Mouse (Mus musculus): Measurements from ENCODE around the gene Gal3st2. TPM values are rescaled to one million over a fixed set of nuclear protein-coding genes. Genes with fewer than 3 reads are reported as not detected.
"Not testable (repeated sequence)": the region's sequence is repeated elsewhere in the genome, so short reads cannot be mapped to it uniquely, and the experiment has no call there.

Gene Gal3st2
- polyA plus RNA-seq, 1 experiment from 2014 or later = 0.08 TPM

DNA sequence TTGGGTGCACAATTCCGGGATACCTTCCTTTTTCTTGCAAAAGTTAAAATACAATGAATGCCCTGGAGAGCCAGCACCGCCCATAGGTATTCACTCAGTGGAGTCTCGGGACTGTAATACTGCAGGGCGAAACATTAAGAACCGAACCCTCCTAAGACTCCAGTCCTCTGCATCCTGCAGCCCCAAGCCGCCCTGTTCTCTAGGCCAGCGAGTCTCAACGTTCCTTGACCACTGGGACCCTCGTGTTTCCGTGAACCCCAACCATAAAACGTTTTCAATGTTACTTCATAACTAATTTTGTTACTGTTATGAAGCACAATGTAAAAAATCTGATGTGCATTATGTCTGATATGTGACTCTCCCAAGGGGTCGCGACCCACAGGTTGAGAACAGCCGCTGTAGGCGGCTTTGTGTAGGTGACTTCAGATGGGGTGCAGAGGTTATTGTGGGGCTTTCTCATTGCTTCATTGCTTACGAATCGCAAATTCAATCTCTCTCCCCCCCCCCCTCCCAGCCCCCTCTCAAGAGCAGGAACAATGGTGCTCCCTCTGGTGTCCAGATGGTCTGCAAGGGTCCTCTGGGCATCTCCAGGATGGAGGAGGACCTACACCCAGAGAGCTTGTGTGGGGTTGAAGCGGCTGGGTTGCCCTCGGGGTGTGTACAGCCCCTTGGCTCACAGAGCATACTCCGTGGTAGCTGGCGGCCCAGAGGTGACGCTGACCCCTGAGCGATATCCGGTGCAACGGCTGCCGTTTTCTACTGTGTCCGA lies 35.2 kb upstream of the Gal3st2 start:
- 43% methylated on average over 27 of the region's 27 CpGs for WGBS
- peak overlapping the region; percentile 93 for H3K4me2 ChIP-seq (ENCODE audit: low read length)
- peaks cover 11 to 14% of the 10 kb centered on the region in 2 experiments for H3K4me1 ChIP-seq (ENCODE audit: control insufficient read depth in 2 of 2, insufficient read depth in 2 of 2, low read length in 2 of 2)
- peak overlapping the region; percentile 82 for H3K9ac ChIP-seq (ENCODE audit: low read length)
- no peaks in the 10 kb centered on the region for H3K9me3 ChIP-seq (ENCODE audit: control insufficient read depth, low read length)
- peaks cover 15% of the 10 kb centered on the region for H3K36me3 ChIP-seq (ENCODE audit: control insufficient read depth, insufficient read depth, low read length)
- no peak for ATAC-seq (ENCODE audit: insufficient number of reproducible peaks, insufficient read depth, low FRiP score, low read depth)
- H3K27me3 ChIP-seq (ENCODE audit: control insufficient read depth, insufficient read depth, low read length) = no peaks in the 10 kb centered on the region
- peak overlapping the region; percentile 96 to 97 for H3K27ac ChIP-seq (replicated peaks in 1 of 2; ENCODE audit: control insufficient read depth in 1 of 2, insufficient read depth in 1 of 2, low read depth in 2 of 2, low read length in 2 of 2)
- H3K4me3 ChIP-seq (ENCODE audit: control insufficient read depth in 1 of 2, insufficient read depth in 1 of 2, low read depth in 1 of 2, low read length in 2 of 2) = peak overlapping the region; percentile 63 to 81

DNA sequence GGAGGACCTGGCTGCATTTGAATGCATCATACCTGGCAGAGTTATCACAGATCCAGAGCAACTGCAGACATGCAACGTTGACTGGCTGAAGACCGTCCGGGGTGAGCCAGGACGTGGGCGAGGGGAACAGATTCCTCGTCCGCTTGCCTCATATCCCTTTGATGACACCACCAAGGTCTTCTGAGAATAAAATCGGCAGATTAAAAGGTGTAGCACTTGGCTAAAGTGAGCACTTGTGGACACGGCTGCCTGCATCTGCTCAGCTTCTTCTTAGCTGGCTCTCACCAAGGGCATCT lies 34.6 kb upstream of the Gal3st2 start:
- H3K27ac ChIP-seq (replicated peaks in 1 of 2; ENCODE audit: control insufficient read depth in 1 of 2, insufficient read depth in 1 of 2, low read depth in 2 of 2, low read length in 2 of 2) = no peak overlapping the region
- H3K4me2 ChIP-seq (ENCODE audit: low read length) = peak overlapping the region; percentile 93; the same call in 1 of the 2 replicates
- no peak overlapping the region for H3K9ac ChIP-seq (ENCODE audit: low read length)
- peaks cover 10% of the 10 kb centered on the region; the same call in 1 of the 2 replicates for H3K36me3 ChIP-seq (ENCODE audit: control insufficient read depth, insufficient read depth, low read length)
- ATAC-seq (ENCODE audit: insufficient number of reproducible peaks, insufficient read depth, low FRiP score, low read depth) = no peak
- H3K4me1 ChIP-seq (ENCODE audit: control insufficient read depth in 2 of 2, insufficient read depth in 2 of 2, low read length in 2 of 2) = peaks cover 11 to 14% of the 10 kb centered on the region in 2 experiments
- H3K4me3 ChIP-seq (ENCODE audit: control insufficient read depth in 1 of 2, insufficient read depth in 1 of 2, low read depth in 1 of 2, low read length in 2 of 2) = no peak overlapping the region
- H3K9me3 ChIP-seq (ENCODE audit: control insufficient read depth, low read length) = no peaks in the 10 kb centered on the region
- WGBS = 91% methylated on average over 9 of the region's 9 CpGs
- H3K27me3 ChIP-seq (ENCODE audit: control insufficient read depth, insufficient read depth, low read length) = no peaks in the 10 kb centered on the region

DNA sequence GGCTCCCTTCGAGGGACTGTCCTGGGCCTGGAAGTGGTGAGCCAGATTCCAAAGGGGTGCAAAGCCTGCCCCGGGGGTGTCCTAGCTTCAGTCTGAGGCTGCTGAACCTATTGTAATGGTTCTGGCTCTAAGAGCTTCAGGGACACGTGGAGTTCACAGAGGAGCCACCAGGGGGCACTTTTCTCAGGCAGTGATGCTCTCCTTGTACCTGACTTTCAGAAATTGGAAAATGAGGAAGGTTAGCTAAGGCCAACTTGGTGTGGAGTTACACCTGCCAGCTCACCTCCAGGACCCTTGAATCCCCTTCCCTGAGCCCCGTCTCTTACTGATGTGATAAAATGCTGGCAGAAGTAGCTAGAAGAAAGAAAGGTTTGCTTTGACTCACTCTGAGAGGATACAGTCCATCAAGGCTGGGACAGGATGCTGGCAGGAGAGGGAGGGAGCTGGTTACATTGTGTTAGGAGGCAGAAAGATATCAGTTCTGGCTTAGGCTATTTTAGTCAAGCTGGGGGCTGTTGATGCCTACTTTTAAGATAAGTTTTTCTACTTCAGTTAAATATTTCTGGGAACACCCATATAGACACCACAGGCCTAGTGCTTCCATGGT lies 28.2 kb upstream of the Gal3st2 start:
- not testable (repeated sequence) for H3K27ac ChIP-seq (replicated peaks in 1 of 2; ENCODE audit: control insufficient read depth in 1 of 2, insufficient read depth in 1 of 2, low read depth in 2 of 2, low read length in 2 of 2); H3K27me3 ChIP-seq (ENCODE audit: control insufficient read depth, insufficient read depth, low read length); H3K4me3 ChIP-seq (ENCODE audit: control insufficient read depth in 1 of 2, insufficient read depth in 1 of 2, low read depth in 1 of 2, low read length in 2 of 2); H3K4me2 ChIP-seq (ENCODE audit: low read length); H3K4me1 ChIP-seq (ENCODE audit: control insufficient read depth in 2 of 2, insufficient read depth in 2 of 2, low read length in 2 of 2); ATAC-seq (ENCODE audit: insufficient number of reproducible peaks, insufficient read depth, low FRiP score, low read depth); H3K9me3 ChIP-seq (ENCODE audit: control insufficient read depth, low read length); H3K9ac ChIP-seq (ENCODE audit: low read length)
- WGBS = 45% methylated on average over 2 of the region's 4 CpGs
- H3K36me3 ChIP-seq (ENCODE audit: control insufficient read depth, insufficient read depth, low read length) = peaks cover 13% of the 10 kb centered on the region

DNA sequence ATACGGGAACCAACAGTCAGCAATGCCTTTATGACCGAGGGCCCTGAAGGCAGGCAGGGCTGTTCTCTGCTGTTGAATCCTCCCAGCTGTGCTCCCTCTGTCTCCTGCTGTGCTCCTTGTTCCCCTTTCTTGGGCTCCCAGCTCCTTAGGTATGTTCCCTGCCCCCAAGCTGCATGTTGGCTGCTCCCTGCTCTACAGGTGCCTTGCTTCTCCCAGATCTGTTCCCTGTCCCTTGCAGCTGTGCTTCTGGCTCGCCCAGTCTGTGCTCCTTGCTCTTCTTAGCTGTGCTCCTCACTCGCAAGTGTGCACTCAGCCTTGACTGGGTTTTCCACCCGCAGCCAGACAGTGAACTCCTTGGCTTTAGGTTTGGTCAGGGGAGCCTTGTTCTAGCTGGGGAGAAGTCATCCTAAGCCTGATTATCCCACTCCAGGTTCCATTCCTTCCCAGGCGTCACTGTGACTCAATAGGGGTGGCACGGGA lies 26.4 kb upstream of the Gal3st2 start:
- Histone ChIP-seq H3K36me3 (ENCODE audit: control insufficient read depth, insufficient read depth, low read length) (peaks cover 18% of the 10 kb centered on the region), H3K9me3 (ENCODE audit: control insufficient read depth, low read length) (no peaks in the 10 kb centered on the region), H3K4me3 (ENCODE audit: control insufficient read depth in 1 of 2, insufficient read depth in 1 of 2, low read depth in 1 of 2, low read length in 2 of 2) (no peak overlapping the region), H3K27me3 (ENCODE audit: control insufficient read depth, insufficient read depth, low read length) (no peaks in the 10 kb centered on the region), H3K4me1 (ENCODE audit: control insufficient read depth in 2 of 2, insufficient read depth in 2 of 2, low read length in 2 of 2) (peaks cover 0 to 4% of the 10 kb centered on the region in 2 experiments; a peak in 2 of 4 replicates), H3K9ac (ENCODE audit: low read length) (no peak overlapping the region), H3K4me2 (ENCODE audit: low read length) (no peak overlapping the region), H3K27ac (replicated peaks in 1 of 2; ENCODE audit: control insufficient read depth in 1 of 2, insufficient read depth in 1 of 2, low read depth in 2 of 2, low read length in 2 of 2) (no peak overlapping the region)
- no peak for ATAC-seq (ENCODE audit: insufficient number of reproducible peaks, insufficient read depth, low FRiP score, low read depth)
- WGBS = 90% methylated on average over 7 of the region's 7 CpGs

DNA sequence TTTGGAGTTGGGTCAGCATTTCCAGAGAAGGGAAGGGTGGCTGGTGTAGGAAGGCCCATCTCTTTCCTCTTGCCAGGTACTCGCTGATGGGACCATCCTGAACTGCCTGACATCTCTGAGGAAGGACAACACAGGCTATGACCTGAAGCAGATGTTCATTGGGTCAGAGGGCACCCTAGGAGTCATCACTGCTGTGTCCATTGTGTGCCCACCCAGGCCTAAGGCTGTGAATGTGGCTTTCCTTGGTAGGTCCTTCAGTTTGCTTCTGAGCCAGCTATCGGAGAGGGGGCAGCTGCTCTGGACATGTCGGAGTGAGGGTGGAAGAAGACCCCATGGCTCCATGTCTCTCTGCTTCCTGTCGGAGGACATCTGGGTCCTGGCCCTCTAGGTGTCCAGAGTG lies 25.9 kb upstream of the Gal3st2 start:
- Histone ChIP-seq H3K27me3 (ENCODE audit: control insufficient read depth, insufficient read depth, low read length) (no peaks in the 10 kb centered on the region), H3K27ac (replicated peaks in 1 of 2; ENCODE audit: control insufficient read depth in 1 of 2, insufficient read depth in 1 of 2, low read depth in 2 of 2, low read length in 2 of 2) (no peak overlapping the region), H3K9me3 (ENCODE audit: control insufficient read depth, low read length) (no peaks in the 10 kb centered on the region), H3K4me3 (ENCODE audit: control insufficient read depth in 1 of 2, insufficient read depth in 1 of 2, low read depth in 1 of 2, low read length in 2 of 2) (no peak overlapping the region), H3K9ac (ENCODE audit: low read length) (no peak overlapping the region), H3K4me2 (ENCODE audit: low read length) (no peak overlapping the region), H3K36me3 (ENCODE audit: control insufficient read depth, insufficient read depth, low read length) (peaks cover 18% of the 10 kb centered on the region), H3K4me1 (ENCODE audit: control insufficient read depth in 2 of 2, insufficient read depth in 2 of 2, low read length in 2 of 2) (peaks cover 0 to 4% of the 10 kb centered on the region in 2 experiments; a peak in 2 of 4 replicates)
- WGBS = 91% methylated on average over 4 of the region's 4 CpGs
- ATAC-seq (ENCODE audit: insufficient number of reproducible peaks, insufficient read depth, low FRiP score, low read depth) = no peak

DNA sequence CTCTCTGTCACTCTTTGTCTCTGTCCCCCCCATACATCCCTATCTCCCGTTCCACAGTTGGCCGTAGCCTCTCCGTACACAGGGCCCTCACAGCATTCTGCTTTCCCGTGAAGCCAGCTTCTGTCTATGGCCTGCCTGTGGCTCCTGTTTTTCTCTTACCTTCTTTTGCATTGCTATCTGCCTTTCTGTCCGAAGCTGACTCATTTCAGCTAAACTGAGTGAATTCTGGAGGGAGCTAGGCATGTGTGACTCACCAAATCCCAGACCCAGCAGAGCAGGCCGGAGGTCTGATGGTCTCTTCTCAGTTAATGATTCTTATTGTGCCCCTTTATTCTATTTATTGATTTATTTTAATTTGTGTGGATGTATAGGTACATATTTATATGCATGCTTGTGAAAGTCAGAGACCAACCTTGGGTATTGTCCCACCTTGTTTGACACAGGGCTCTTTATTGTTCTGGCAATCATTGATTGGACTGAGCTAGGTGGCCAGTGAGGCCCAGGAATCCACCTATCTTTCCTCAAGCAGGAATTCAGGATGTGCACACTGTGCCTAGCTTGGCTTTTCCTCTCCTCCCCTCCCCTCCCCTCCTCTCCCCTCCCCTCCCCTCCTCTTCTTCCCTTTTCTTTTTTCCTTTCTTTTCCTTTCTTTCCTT lies 25.1 kb upstream of the Gal3st2 start:
- Histone ChIP-seq H3K36me3 (ENCODE audit: control insufficient read depth, insufficient read depth, low read length) (peaks cover 18% of the 10 kb centered on the region), H3K4me2 (ENCODE audit: low read length) (no peak overlapping the region), H3K27me3 (ENCODE audit: control insufficient read depth, insufficient read depth, low read length) (no peaks in the 10 kb centered on the region), H3K9me3 (ENCODE audit: control insufficient read depth, low read length) (no peaks in the 10 kb centered on the region), H3K9ac (ENCODE audit: low read length) (no peak overlapping the region), H3K4me3 (ENCODE audit: control insufficient read depth in 1 of 2, insufficient read depth in 1 of 2, low read depth in 1 of 2, low read length in 2 of 2) (no peak overlapping the region), H3K27ac (replicated peaks in 1 of 2; ENCODE audit: control insufficient read depth in 1 of 2, insufficient read depth in 1 of 2, low read depth in 2 of 2, low read length in 2 of 2) (no peak overlapping the region), H3K4me1 (ENCODE audit: control insufficient read depth in 2 of 2, insufficient read depth in 2 of 2, low read length in 2 of 2) (peaks cover 0 to 4% of the 10 kb centered on the region in 2 experiments; a peak in 2 of 4 replicates)
- no peak for ATAC-seq (ENCODE audit: insufficient number of reproducible peaks, insufficient read depth, low FRiP score, low read depth)
- WGBS = 73% methylated on average over 6 of the region's 6 CpGs

DNA sequence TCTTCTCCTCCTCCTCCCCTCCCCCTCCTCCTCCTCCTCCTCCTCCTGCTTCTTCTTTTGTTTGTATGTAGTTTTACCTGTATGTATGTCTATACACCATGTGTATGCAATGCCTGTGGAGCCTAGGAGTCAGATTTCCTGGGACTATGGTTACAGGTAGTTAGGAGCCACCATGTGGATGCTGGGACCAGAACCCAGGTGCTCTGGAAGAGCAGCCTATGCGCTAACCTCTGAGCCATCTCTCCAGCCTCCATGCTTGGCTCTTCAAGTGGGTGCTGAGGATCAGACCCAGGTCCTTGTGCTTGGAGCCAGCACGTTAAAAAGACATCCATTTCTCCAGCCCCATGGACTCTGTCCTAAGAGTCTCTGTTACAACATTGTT lies 24.6 kb upstream of the Gal3st2 start:
- WGBS = 88% methylated on average over 2 of the region's 2 CpGs
- Histone ChIP-seq H3K27ac (replicated peaks in 1 of 2; ENCODE audit: control insufficient read depth in 1 of 2, insufficient read depth in 1 of 2, low read depth in 2 of 2, low read length in 2 of 2) (no peak overlapping the region), H3K4me2 (ENCODE audit: low read length) (no peak overlapping the region), H3K4me1 (ENCODE audit: control insufficient read depth in 2 of 2, insufficient read depth in 2 of 2, low read length in 2 of 2) (peaks cover 0 to 4% of the 10 kb centered on the region in 2 experiments; a peak in 2 of 4 replicates), H3K4me3 (ENCODE audit: control insufficient read depth in 1 of 2, insufficient read depth in 1 of 2, low read depth in 1 of 2, low read length in 2 of 2) (no peak overlapping the region), H3K36me3 (ENCODE audit: control insufficient read depth, insufficient read depth, low read length) (peaks cover 18% of the 10 kb centered on the region), H3K9ac (ENCODE audit: low read length) (no peak overlapping the region), H3K27me3 (ENCODE audit: control insufficient read depth, insufficient read depth, low read length) (no peaks in the 10 kb centered on the region), H3K9me3 (ENCODE audit: control insufficient read depth, low read length) (no peaks in the 10 kb centered on the region)
- no peak for ATAC-seq (ENCODE audit: insufficient number of reproducible peaks, insufficient read depth, low FRiP score, low read depth)

All from heart, embryonic 14.5 days (tissue).